Mouse (Mus musculus): ENCODE results near the gene Zcchc9. TPM values are rescaled to one million over a fixed set of nuclear protein-coding genes. Genes with fewer than 3 reads are reported as not detected.
A peak's percentile ranks its signal among the peaks of the same experiment; 100 is the strongest.

The Zcchc9 gene
- total RNA-seq, 1 experiment from 2014 or later: 38.9 TPM

- no peak for DNase-seq
These were observed 45.7 kb downstream of the Zcchc9 start for GRCm38 (mm10) chr13:91761654-91762445.

GRCm38 (mm10) chr13:91760302-91761050 lies 47.0 kb downstream of the Zcchc9 start:
- peak; percentile 14 for DNase-seq

- no peak for DNase-seq
These were observed 47.7 kb downstream of the Zcchc9 start for GRCm38 (mm10) chr13:91759791-91760190.

- no peak for DNase-seq
These were observed 49.0 kb downstream of the Zcchc9 start for GRCm38 (mm10) chr13:91758316-91759048.

GRCm38 (mm10) chr13:91756230-91756629 lies 51.3 kb downstream of the Zcchc9 start:
- DNase-seq: peak; percentile 66

- no peak for DNase-seq
These were observed 52.7 kb downstream of the Zcchc9 start for GRCm38 (mm10) chr13:91754762-91755161.

- DNase-seq: no peak
These were observed 53.8 kb downstream of the Zcchc9 start for GRCm38 (mm10) chr13:91753724-91754123.

GRCm38 (mm10) chr13:91749981-91750380 lies 57.5 kb downstream of the Zcchc9 start:
- no peak for DNase-seq

- no peak for DNase-seq
These were observed 59.1 kb downstream of the Zcchc9 start for GRCm38 (mm10) chr13:91748401-91748800.

Small RNA genes within 50 kb of the gene (microRNA-seq; reads per million reads assigned to microRNA genes)
- gene Gm27656: 0 reads per million in 2 experiments

Other genes starting within 250 kb of the Zcchc9 start
- 0.64 and 1.4 TPM in 2 replicates for gene Acot12, start 66.2 kb downstream of the Zcchc9 start, total RNA-seq (2021)
- gene Ckmt2, start 69.2 kb upstream of the Zcchc9 start, total RNA-seq (2021): not detected in 2 replicates